Mouse (Mus musculus): Measurements from ENCODE around the gene Ccdc42.

- TF ChIP-seq MYC (IDR thresholded peaks at IDR 0.05; ENCODE audit: low read depth, low read length) (no peak), ZKSCAN1 (IDR thresholded peaks at IDR 0.05; ENCODE audit: borderline replicate concordance, low read depth, low read length) (no peak), JUND (conservative IDR thresholded peaks at IDR 0.05; ENCODE audit: low read depth, low read length) (no peak), TBP (conservative IDR thresholded peaks at IDR 0.05; ENCODE audit: low read depth, low read length) (no peak), POLR2A (IDR thresholded peaks at IDR 0.05; ENCODE audit: low read depth, low read length) (no peak), E2F4 (IDR thresholded peaks at IDR 0.05; ENCODE audit: insufficient replicate concordance, low read depth, low read length) (no peak), CTCF (conservative IDR thresholded peaks at IDR 0.05 in 1 of 2, IDR thresholded peaks at IDR 0.05 in 1 of 2; ENCODE audit: low read depth in 2 of 2, low read length in 2 of 2) (no peak)
Measured at GRCm38 (mm10) chr11:68631611-68632316, 44.9 kb downstream of the Ccdc42 start.
